Mouse (Mus musculus): ENCODE results near the gene Thap8.

Gene Thap8

DNA sequence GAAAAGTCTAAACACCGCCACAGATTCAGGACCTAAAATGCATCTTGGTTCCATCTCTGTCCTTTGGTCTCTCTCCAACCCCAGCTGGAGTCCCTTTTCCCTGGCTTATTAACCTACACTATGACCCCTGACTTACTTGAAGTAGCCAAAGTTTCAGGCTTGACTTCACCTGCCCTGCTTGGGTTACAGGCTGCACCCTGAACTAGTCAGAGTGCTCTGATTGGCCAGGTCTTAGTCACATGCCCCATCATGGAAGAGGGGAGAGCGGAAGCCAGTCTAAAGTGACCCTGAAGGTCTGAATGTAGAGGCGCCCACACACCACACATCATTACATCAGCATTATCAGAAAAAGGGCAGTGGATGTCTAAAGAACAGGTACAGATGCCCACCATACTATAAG lies 38.2 kb downstream of the Thap8 start:
- DNase-seq: no peak

DNA sequence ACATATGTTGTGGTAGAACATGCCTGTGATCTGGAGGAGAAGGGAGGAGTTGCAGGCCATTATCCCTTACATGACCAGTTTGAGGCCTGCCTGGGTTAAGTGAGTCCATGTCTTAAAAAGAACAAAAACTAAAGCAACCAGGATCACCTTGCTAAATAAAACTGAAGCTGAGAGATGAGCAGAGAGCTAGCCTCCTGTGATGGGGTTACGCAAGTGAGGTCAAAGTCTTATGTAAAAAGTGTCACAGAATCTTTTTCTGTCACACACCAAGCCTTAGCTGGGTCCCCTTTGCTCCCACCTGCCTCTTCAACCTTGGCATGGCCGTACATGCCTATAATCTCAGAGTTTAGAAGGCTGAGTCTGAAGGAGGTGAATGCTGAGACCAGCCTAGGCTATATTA lies 41.1 kb downstream of the Thap8 start:
- peak; percentile 6 to 12 for DNase-seq

DNA sequence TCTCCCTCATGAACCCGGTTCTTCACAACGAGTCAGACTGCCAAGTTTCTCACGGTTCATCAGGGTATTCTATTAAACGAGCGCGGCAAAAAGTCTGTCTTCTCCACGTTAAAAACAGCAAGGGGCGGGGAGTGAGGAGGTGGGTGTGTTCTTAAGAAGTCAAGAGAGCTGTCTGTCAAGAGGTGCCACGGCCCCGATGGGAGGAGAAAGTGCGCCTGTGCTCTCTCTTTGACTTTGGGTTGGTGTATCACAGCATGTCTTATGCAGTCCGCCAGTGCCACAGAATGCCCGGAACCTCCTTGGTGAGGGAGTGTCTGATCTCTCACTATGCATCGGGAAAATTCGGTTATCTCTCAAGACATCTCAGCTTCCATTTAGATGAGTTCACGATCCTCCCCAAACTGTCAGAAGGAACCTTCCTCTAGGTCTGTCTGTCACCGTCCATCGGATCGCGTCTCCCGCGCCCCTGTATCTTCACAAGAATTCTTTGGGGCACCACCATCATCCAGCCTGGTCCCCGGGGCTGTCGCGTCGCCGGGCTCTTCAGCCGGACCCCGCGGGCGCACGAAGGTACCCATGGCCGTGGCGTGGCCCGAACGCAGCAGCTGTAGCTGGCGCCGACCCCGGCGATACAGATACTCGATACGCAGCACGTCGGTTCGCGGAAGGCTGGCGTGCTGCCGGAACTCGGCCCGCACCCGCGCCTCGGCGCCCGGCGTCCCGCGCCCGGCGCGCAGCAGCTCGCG lies 41.8 kb downstream of the Thap8 start, which contains the start of gene E130208F15Rik:
E130208F15Rik (plus strand) TSS at position 202 of the 746 bp plus-strand sequence.
- peak; percentile 77 to 83 for DNase-seq

DNA sequence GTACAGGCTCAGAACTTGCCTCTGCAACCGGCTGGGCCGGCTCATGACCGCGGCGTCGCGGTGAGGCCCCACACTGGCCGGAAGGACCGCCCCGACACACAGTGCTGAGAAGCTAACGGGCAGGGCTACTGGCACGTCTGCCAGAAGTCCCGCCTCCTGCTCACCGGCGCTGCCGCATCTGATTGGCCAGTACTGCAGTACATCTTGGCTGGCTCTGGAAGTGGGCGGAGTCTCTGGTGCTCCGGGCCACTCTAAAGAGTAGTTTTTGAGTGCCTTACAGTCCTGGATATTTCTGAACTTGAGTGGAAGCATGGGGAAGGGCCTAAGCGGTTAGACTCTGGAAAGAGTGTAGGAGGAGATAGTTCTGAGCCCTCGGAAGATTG lies 42.4 kb downstream of the Thap8 start:
- DNase-seq: peak; percentile 97 to 99

DNA sequence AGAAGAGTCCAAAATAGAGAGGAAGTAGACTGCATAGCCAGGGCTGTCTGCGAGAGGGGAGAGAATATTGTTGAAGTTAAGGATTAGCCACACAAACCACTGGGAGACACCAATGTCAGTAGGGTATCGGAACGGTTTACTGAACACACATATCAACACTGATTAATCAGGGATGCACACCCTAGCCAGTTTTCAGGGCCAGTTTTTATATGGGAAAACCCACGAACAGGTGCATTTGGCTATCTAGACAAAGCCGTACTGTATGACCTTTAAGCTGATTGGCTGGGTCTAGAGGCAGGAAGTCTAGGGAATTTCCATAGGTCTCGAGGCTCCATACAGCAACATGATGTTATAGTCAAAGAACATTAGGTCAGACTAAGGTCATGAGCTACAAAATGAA lies 43.0 kb downstream of the Thap8 start:
- DNase-seq: no peak

DNA sequence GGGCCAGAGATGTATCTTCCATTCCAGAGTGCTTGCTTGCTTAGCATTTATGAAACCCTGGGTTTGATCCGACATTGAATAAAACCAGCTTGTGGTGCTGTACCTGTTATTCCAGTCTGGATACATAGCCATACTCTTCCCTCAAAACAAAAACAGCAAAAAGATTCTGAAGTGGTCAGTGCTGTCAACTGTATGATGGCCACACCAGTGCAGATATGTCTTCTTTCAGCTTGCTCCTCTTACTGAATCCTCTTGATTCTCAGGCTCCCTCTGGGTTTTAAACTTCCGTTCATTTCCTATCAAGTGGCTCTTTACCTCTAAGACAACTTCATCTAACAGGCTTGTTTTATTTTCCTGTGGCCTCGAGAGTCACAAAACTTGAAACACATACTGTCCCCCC lies 43.9 kb downstream of the Thap8 start, which contains the start of gene Sdhaf1:
Sdhaf1 (minus strand) TSS at position 101 of the 400 bp plus-strand sequence.
- no peak for DNase-seq

DNA sequence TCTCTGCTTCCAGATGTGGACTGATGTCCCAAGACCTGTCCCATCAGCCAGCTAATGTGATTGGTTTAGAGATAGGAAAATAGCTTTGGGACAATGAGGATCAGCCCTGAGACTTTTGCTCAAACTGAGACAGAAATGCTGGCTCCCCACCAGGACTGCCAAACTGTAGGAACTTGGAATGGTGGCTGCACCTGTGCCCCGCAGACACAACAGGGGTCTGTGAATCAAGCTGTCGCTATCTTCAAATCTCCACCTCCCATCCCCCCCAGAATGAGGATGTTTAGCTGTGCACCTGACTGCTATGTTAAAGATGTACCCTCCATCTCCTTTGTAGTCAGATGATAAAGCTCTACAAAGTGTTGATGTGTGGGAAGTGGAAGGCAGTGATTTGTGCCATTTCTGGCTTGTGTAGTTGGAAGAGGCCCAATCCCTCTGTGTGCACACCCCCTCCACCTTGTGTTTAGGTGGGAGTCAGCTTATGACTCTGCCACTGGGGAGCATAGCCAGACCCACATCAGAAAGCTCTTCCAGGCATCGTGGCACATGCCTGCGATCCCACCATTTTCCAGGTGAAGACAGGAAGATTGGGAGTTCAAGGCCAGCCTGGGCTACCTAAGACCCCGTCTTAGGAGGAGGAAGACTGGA lies 44.5 kb downstream of the Thap8 start:
- peak in 1 of 2 experiments; percentile 17 for DNase-seq

DNA sequence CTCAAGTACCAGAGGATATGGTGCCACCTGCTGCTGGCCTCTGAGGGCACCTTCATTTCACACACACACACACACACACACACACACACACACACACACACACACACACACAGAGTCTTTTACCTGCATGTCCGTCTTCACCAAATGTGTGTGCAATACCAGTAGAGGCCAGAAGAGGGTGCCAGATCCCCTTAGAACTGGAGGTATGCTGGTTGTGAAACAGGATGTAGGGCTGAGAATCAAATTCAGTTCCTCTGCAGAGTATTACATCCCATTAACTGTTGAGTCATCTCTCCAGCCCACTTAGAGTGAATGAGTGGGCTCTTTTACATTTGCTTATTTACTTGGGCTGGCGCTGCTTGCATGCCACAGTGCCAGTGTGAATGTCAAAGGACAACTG lies 45.5 kb downstream of the Thap8 start:
- DNase-seq: peak in 1 of 2 experiments; percentile 72

DNA sequence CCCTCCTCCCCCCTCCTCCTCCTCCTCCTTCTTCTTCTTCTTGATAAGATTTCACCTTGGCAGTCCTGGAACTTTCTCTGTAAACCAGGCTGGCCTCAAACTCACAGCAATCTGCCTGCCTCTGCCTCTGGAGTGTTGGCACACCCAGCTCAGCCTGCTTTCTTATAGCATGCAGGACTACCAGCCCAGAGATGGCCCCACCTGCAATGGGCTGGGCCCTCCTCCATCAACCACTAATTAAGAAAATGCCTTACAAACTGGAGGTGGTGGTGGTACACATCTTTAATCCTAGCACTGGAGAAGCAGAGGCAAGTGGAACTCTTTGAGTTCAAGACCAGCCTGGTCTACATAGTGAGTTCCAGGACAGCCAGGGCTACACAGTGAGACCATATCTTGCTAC lies 46.5 kb downstream of the Thap8 start:
- DNase-seq: no peak

DNA sequence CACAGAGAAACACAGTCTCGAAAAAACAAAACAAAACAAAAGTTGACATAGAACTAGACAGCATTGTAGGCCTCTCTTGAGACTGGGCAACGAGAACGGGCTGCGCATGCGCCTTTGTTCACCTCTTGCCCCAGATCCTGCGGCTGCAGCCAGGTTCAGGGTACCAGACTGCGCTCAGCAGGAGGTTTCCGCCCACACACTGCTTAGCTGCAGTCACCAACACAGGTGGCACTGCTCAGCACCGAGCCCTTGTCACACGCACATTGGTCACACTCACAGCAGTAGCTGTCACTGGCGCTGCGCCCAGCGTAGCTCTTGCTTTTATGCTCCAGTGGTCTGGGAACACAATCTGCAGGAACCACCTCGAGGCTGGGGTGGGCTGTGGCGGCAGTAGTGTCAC lies 47.2 kb downstream of the Thap8 start:
- DNase-seq: peak; percentile 98

DNA sequence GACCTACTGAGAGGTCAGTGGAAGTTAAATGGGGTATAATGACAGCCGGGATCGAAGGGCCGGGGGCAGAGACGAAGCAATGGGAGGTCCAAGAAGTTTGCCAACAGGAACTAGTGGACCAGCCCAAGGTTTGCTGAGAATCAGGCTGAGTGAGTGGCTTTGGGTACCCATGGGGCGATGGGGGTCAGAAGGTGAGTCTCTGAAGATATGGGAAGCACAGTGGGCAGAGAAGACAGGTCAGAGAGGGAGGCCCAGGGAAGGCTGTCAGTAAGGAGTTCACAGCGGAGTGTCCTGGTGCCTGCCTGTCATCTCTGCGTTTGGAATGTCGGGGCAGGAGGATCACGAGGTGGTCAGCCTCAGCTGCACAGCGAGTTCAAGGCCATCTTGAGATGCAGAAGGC lies 48.5 kb downstream of the Thap8 start:
- DNase-seq: no peak

DNA sequence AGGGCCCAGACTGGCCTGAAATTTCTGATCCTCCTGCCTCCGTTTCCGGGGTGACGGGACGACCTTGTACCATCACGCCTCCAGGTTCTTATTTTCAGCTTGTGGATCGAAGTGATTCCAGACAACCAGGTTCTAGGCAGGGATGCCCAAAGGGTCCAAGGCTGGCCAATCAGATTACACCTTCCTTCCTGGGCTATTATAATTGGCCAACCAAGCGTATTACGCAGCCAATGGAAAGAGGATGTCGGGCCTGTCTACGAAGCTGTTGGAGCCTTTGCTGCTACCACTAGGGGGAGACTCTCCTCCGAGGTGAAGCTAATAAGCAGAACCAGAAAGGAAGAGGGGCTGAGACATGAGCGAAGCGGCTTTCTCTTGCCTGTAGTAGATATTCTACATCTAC lies 52.0 kb downstream of the Thap8 start:
- peak; percentile 89 to 94 for DNase-seq

DNA sequence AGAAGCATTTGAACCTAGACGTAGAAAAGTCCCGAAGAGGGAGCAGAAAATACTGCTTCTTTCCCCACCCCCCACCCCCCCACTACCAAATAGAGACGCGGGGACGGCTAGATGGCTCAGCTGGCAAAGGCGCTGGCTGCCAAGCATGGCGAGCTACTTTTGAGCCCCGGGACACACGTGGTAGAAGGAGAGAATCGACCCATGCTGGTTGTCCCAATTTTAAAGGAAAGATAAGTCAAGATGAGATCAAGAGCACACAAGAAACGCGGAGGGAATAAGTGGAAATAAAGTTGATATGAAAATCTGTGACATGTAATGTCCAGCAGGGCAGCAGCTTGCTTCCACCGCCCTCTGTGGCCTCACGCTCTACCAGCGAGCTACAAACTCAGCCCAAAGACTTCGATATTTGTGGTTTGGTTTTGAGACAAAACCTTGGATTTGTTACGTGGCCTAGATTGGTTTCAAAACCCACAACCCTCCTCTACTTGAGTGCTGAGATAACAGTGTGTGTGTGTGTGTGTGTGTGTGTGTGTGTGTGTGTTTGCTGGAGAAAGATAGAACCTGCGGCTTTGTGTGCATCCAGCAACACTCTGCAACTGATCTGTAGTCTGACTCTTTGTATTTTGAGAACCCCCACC lies 52.8 kb downstream of the Thap8 start:
- no peak for DNase-seq

DNA sequence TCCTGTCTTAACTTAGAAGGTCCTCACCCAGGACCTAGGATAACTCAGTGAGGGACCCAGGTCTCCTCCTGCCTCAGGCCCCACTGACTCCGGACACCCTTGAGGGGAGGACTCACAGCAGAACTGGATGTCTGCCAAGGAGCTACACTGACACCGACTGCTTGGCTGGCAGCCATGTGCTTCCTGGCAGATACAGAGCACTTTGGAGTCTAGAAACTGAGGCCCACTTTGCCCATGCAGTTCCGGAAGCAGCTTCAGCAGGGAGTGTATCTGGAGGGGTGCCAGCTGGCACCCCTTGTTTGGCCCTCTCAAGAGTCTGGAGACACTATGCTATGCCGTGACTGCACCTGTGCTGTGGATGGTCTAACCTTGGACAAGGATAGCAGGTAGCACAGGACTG lies 53.5 kb downstream of the Thap8 start:
- peak; percentile 88 to 91 for DNase-seq

DNA sequence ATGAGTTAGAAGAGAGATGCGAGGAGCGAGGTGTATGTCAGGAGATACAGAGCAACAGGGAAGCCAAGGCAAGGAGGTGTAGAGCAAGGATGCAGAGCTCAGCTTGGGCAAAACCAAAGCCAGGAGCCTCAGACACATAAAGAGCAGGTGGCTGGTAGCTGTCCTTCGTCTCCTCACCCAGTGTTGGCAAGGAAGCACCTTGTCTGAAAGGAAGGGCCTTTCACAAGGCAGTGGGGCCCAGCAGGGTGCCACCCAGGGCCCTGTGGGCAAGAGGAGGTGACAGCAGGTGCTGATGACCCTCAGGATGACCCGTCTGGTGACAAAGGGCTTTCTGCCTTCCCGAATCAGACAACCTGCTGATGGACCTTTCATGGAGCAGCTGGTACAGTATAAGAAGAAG lies 54.7 kb downstream of the Thap8 start:
- peak; percentile 47 to 70 for DNase-seq

DNA sequence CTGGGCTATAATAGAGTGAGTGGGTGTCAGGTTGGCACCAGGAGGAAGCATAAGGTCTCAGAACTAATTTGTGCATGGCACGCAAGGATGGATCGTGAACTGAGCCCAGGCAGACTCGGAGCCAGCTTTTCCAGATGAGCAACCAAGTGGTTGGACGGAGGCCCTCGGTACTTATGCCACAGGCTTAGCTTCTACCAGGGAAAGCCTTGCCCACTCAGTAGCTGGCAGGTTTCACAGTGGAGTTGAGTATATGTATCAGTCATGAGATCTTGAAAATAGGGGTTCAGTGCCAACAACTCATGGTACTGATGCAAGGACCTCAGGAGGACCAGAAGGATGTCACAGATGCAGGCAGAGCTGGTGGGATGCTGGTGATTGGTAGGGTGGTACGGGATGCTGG lies 55.8 kb downstream of the Thap8 start:
- no peak for DNase-seq

DNA sequence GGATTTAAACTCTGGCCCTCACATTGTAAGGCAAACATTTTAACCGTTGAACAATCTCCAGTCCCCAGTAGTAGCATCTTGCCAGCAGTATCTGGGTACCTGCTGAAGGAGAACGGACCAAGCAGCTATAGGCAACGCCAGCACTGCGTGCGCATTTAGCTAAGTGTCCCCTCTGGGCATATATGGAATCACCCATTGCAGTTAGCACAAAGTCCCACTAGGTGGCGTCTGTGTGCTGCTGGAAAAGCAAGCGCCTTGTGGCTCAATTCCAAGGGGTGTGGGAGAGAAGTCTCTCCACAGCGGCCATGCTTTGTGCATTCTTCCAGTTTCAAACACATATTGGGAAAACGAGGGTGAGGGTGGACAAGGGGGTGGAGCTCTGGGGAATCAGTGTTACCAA lies 56.5 kb downstream of the Thap8 start:
- DNase-seq: peak; percentile 92 to 96

DNA sequence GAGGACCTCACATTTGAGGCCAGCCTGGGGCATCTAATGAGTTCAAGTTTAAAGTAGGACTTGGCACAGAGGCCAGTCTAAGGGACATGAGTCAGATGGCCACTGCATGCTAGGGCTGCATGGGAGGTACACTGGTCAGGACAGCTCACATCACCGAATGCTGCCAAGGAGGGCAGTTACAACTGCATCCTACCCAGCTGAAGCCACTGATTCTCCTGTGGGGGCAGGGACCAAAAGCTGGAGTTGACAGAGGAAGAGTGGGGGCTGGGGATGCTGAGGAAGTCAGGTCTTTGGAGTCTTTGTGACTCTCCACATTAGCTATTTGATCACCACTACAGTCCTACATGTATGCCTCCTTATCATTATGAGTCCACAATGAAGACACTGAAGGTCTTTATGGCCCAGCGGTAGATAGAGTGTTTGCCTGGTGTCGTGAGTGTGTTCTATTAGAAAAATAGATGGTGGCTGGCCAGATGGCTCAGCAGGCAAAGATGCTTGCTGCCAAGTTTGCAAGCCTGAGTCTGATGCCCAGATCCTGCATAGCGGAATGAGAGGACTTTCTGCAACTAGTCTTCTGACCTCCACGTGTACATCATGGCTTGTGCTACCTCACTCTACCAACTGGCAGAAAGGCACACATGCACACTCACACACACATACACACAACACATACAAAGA lies 59.7 kb downstream of the Thap8 start:
- peak; percentile 82 to 85 for DNase-seq

Data from cerebellum, postnatal 25 days (tissue).